Mouse (Mus musculus): ENCODE data around the gene Gpr55. TPM values are rescaled to one million over a fixed set of nuclear protein-coding genes. Genes with fewer than 3 reads are reported as not detected.
"Not testable (repeated sequence)": the region's sequence is repeated elsewhere in the genome, so short reads cannot be mapped to it uniquely, and the experiment has no call there.

Gpr55 gene
- total RNA-seq (2021) = under 1 TPM in 1 of 2 experiments, not detected in 1; 0.10 TPM

DNA sequence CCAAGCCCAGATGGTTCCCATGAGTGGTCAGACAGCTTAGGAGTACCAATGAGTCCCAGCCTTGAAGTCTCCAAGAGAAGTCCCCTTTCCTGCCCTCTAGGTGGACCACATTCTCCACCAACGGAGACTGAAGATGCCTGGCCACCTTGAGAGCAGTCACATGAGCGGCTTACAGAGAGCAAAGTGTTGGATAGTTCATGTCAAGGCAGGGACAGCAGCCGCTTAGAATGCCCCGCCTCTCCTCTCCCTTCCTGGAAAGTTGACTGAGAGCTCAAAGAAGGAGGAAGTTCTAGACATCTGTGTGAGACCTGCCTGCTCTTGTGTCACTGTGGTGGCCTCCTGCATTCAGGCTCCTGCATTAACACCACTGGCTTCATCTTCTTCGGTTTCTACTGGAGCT, at the start of gene Gpr55:
TSS of gene Gpr55 (minus strand) at position 135 of the 400 bp plus-strand sequence.
- intact Hi-C loops (cut with DNase I) = no loop called here
- no peak for DNase-seq

DNA sequence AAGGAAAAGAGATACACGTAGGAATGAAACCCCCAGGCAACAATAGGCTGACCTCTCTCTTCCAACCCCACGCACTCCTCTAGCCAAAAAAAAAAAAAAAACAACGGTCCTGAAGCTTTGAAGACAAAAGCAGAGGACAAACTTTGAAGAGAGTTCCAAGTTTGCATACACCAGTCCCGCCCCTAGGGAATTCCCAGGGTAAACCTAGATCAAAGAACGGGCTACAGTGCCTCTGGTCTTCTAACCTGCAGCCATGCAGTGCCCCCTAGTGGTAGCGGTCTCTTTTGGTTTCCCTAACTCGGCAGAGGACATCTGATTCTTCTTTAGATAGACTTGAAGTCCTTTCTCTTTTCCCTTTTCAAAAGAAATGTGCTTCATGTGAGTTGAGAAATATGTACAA, 47.0 kb upstream of the Gpr55 start:
- intact Hi-C loops (cut with DNase I) = loop anchor here (2.0 to 5.0 kb wide), 2 partner anchors 70 to 155 kb away; no protein-coding TSS in a partner anchor
- peak; percentile 95 for DNase-seq

DNA sequence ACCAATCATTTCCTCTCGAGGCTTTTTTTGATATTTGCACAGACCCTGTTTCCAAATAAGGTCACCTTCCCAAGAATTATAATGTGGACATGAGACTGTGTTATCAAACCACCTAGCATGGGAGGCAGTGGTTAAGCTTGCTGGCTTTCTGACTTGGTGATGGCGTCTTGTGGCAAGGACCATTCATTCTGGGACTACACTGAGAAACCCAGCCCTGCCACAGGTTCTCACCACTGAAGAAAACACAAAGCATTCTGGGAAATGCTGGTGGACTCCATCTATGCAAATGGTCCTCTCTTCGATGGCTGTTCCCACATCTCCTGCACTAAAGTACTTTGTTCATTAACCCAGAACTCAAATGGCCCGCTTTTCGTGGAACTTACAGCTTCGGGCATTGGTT, 45.2 kb upstream of the Gpr55 start:
- no peak for DNase-seq
- intact Hi-C loops (cut with DNase I) = loop anchor here (5.0 kb wide), 1 partner anchor 69 kb away; no protein-coding TSS in a partner anchor

- intact Hi-C loops (cut with DNase I) = loop anchor here (5.0 kb wide), 1 partner anchor 68 kb away; no protein-coding TSS in a partner anchor
- DNase-seq = no peak
Measured at GRCm38 (mm10) chr1:86005540-86005939, 44.7 kb upstream of the Gpr55 start.

DNA sequence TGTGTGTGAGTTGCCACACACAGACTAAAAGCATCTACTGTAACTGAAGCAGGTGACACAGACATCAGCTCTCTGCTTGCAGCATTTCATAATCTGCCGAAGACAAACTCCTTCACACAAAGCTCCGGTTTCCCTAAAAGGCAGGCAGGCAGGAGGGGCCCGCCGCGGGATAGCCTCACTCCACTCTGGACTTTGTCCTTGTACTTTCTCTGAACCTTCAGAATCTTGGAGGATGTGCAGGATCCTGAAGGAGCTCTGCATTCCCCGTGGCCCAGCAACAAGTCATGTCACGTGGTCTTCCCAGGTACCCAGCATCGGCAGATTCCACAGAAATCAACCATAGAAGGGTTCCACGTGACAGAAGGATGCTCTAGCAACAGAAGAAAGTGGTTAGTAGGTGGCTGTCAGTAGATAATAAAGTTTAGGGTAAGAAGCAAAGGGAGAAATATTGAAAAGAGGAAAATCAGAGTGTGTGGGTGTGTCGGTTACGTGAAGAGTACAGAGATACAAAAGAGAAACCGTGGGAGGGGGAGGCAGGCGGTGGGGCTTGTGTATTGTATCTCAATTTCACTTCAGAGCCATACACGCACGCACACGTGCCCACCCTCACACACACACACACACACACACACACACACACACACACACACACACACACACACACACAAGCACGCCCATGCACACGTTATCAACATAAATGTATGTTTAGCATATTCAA, 39.2 kb upstream of the Gpr55 start:
- intact Hi-C loops (cut with DNase I) = no loop called here
- DNase-seq = no peak

DNA sequence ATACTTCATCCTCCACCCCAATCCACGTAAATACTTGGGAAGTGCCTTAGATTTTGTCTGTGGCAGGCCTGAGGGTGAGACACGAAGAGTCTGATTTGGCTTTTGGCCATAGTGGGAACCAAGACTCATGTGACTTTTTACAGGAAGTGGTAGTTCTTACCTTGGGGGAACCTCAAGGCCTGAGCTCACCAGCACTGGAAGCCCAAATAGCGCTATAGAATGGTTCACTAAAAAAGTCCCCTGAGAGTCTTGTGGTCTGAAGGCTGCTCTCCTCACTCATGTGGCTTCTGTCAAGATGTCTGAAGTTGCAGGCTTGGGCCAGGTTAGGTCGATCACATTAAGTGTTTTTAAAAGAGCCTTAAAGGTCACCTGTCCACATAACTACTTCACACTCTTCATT, 37.2 kb upstream of the Gpr55 start:
- intact Hi-C loops (cut with DNase I) = no loop called here
- no peak for DNase-seq

DNA sequence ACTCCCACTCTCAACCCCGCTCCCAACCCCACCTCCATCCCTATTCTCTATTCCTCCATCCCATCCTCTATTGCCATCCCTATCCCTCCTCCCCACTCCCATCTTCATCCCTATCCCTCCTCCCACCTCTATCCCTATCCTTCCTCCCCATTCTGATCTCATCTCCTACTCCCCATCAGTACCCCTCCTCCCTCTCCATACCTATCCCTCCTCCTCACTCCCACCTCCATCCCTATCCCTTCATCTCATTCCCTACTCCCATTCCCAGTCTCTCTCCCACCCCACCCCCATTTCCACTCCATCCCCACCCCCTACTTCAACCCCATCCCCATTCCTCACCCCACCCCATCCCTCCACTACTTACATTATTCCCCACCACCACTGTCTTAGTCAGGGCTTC, 36.4 kb upstream of the Gpr55 start:
- intact Hi-C loops (cut with DNase I) = no loop called here
- no peak for DNase-seq

DNA sequence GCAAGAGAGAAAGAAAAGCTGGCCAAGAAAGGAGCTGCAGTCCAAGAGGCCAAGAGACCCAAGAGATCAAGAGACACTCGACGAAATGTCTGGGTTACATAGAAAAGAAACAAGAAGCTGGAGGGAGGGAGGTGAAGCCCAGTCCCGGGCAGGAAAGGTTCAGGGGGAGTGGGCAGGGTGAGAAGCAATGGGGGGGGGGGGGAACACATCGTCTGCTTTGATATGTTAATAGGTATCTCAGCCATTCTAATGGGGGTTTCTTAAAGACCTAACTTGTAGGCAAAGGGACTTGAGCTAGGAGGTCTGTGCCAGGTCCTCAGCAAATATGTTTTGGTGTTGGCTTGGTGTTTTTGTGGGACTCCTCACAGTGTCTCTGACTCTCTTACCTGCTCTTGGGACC, 32.7 kb upstream of the Gpr55 start:
- intact Hi-C loops (cut with DNase I) = no loop called here
- no peak for DNase-seq

- no peak for DNase-seq
Measured at GRCm38 (mm10) chr1:85992175-85992574, 31.4 kb upstream of the Gpr55 start.

DNA sequence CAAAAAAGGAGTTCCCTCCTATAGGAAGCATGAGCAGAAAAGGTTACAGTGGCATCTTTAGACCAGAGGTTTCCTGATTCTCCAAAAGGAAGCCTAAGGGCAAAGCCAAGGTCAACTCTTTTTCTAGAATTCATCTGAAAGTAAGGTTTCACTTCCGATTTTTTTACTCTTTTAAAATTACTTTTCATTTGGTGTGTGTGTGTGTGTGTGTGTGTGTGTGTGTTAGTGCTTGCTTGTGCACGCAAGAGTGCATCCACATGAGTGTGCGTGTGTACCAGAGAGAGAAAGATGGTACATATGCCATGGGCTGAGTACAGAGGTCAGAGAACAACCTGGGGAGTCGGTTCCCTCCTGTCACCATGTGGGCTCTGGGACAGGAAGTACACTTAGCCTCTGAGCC, 28.1 kb upstream of the Gpr55 start:
- intact Hi-C loops (cut with DNase I); DNase-seq: not testable (repeated sequence)

More at GRCm38 (mm10) chr1:85992175-85992574, 31.4 kb upstream of the Gpr55 start:
- intact Hi-C loops (cut with DNase I) = no loop called here

GRCm38 (mm10) chr1:85988351-85988750, 27.5 kb upstream of the Gpr55 start:
- intact Hi-C loops (cut with DNase I) = no loop called here

DNA sequence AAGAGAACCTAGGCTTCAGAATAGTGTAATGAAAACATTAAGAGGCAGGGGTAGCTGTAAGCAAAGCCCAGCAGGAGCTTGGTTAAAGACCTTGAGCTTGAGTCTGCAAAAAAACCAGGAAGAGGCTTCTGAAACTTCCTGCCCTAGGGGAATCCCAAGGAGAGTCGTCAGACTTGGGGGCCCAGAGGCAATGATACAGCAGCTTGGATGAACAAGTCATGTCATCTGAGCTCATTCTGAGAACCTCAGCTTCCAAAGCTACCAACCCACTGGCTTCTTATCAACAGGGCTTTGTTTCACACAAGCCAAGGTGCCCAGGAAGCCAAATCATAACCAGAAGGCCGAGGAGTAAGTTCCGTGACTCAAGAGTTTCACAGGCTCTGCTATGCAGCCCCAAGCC, 25.0 kb upstream of the Gpr55 start:
- no peak for DNase-seq
- intact Hi-C loops (cut with DNase I) = no loop called here

More at GRCm38 (mm10) chr1:85988351-85988750, 27.5 kb upstream of the Gpr55 start:
- DNase-seq = no peak

GRCm38 (mm10) chr1:85981738-85982357, 21.0 kb upstream of the Gpr55 start:
- DNase-seq = peak; percentile 48
- intact Hi-C loops (cut with DNase I) = no loop called here

- intact Hi-C loops (cut with DNase I) = no loop called here
- DNase-seq = no peak
Measured at GRCm38 (mm10) chr1:85977709-85978108, 16.9 kb upstream of the Gpr55 start.

DNA sequence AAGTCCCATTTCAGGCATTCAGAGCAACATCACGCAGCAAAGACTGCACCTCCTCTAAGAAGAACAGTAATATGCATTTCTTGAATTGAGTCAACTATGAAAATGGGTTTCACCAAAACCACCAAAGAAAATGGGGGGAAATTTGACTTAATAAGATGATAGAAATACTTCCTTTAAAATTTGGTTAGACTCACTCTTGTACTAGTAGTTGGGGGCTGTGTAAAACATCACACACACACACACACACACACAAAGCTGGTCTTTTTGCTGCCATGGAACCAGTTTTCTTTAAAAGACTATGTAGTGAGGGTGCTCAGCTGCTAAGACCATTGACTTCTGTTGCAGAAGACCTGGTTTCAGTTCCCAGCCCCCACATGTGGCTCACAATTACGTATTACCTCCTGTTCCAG, 12.7 kb upstream of the Gpr55 start:
- intact Hi-C loops (cut with DNase I) = no loop called here
- no peak for DNase-seq

- intact Hi-C loops (cut with DNase I) = no loop called here
Measured at GRCm38 (mm10) chr1:85972341-85972740, 11.5 kb upstream of the Gpr55 start.

GRCm38 (mm10) chr1:85971070-85971469, 10.3 kb upstream of the Gpr55 start:
- intact Hi-C loops (cut with DNase I) = no loop called here
- DNase-seq = no peak

More at GRCm38 (mm10) chr1:85972341-85972740, 11.5 kb upstream of the Gpr55 start:
- DNase-seq = no peak

- intact Hi-C loops (cut with DNase I) = no loop called here
Measured at GRCm38 (mm10) chr1:85969519-85969918, 8.7 kb upstream of the Gpr55 start.

DNA sequence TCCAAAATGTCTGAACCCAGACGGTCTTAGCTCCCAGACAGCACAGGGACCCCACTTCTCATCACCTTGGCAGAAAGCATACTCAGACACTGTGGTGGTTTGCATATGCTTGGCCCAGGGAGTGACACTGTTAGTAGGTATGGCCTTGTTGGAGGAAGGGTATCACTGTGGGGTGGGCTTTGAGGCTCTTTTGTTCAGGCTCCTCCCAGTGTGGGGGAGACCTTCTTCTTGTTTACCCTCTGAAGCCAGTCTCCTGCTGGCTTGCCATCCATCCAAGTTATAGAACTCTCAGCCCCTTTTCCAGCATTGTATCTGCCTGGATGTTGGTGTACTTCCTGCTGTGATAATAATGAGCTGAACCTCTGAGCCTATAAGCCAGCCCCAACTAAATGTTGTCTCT, 8.3 kb upstream of the Gpr55 start:
- no peak for DNase-seq
- intact Hi-C loops (cut with DNase I) = no loop called here

More at GRCm38 (mm10) chr1:85969519-85969918, 8.7 kb upstream of the Gpr55 start:
- peak; percentile 66 for DNase-seq

GRCm38 (mm10) chr1:85965856-85966255, 5.0 kb upstream of the Gpr55 start:
- DNase-seq = no peak
- intact Hi-C loops (cut with DNase I) = no loop called here

DNA sequence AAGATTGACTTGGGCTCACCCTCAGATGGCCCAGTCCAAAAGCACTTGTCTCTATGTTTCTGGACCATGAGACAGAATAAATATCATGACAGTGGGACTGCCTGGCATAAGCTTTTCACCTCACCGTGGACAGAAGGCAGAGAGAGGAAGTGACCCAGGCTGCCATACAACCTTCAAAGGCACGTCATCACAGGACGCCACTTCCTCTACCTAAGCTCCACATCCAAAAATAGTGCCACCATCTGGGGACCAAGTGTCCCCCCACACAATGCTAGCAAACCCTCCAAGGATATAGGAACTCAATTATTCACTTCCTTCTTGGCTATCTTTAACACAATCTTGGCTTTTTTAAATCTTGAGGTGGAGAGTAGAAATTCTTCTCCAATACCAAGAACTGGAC, 1.3 kb upstream of the Gpr55 start:
- intact Hi-C loops (cut with DNase I) = no loop called here
- no peak for DNase-seq

- intact Hi-C loops (cut with DNase I) = no loop called here
- DNase-seq = no peak
Measured at GRCm38 (mm10) chr1:85959889-85960276, 924 bp downstream of the Gpr55 start.
